Mouse (Mus musculus): ENCODE data around the gene Bcl2l11. TPM values are rescaled to one million over a fixed set of nuclear protein-coding genes. Genes with fewer than 3 reads are reported as not detected.

Gene Bcl2l11
- polyA plus RNA-seq, 1 experiment from 2014 or later, result 4.9 TPM

GRCm38 (mm10) chr2:128140183-128140582, 14.3 kb downstream of the Bcl2l11 start:
- no peaks in the 10 kb centered on the region for H3K9me3 ChIP-seq (replicated peaks)
- 72% methylated on average over 3 of the region's 3 CpGs for WGBS (ENCODE audit: insufficient replicate concordance)
- H3K9ac ChIP-seq, result no peak overlapping the region
- H3K4me3 ChIP-seq (replicated peaks), result no peak overlapping the region
- no peak for ATAC-seq (ENCODE audit: insufficient read depth)
- peaks cover 58% of the 10 kb centered on the region for H3K4me1 ChIP-seq (replicated peaks)
- H3K4me2 ChIP-seq, result no peak overlapping the region
- no peak overlapping the region for H3K27ac ChIP-seq (replicated peaks)
- no peaks in the 10 kb centered on the region for H3K27me3 ChIP-seq
- 0 out of 2 replicates have a peak, but pooled peaks cover 26% of the 10 kb centered on the region for H3K36me3 ChIP-seq (replicated peaks)

- Histone ChIP-seq H3K9ac (no peak overlapping the region), H3K27ac (replicated peaks) (peak overlapping the region; percentile 31), H3K9me3 (replicated peaks) (no peaks in the 10 kb centered on the region), H3K4me3 (replicated peaks) (no peak overlapping the region), H3K4me2 (no peak overlapping the region), H3K4me1 (replicated peaks) (peaks cover 59% of the 10 kb centered on the region), H3K27me3 (no peaks in the 10 kb centered on the region), H3K36me3 (replicated peaks) (peaks cover 37% of the 10 kb centered on the region)
- peak; percentile 83 for ATAC-seq (ENCODE audit: insufficient read depth)
Measured at GRCm38 (mm10) chr2:128143992-128144391, 18.2 kb downstream of the Bcl2l11 start.

DNA sequence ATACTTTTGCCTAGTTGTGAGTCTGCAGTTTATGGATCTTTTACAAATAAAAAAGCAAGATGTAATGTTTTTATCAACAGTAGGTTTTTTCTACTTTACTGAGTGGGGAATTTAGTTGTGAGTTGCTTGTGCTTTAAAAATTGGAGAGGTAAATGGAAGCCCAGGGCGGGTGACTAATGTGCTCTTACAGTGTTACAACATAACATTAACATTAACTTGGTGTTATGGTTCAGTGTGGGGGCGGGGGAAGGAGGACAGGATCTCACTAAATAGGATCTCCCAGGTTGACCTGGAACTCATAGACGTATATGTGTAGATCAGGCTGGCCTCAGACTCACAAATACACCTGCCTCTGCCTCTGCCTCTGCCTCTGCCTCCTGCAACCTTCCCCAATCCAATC, 19.6 kb downstream of the Bcl2l11 start:
- no peak overlapping the region for H3K4me3 ChIP-seq (replicated peaks)
- no peak overlapping the region for H3K4me2 ChIP-seq
- H3K27me3 ChIP-seq, result no peaks in the 10 kb centered on the region
- no peaks in the 10 kb centered on the region for H3K9me3 ChIP-seq (replicated peaks)
- H3K27ac ChIP-seq (replicated peaks), result no peak overlapping the region
- H3K4me1 ChIP-seq (replicated peaks), result peaks cover 49% of the 10 kb centered on the region
- peaks cover 34% of the 10 kb centered on the region for H3K36me3 ChIP-seq (replicated peaks)
- whole genome bisulfite sequencing (ENCODE audit: insufficient replicate concordance), result 49% methylated on average over 3 of the region's 3 CpGs
- H3K9ac ChIP-seq, result no peak overlapping the region
- ATAC-seq (ENCODE audit: insufficient read depth), result no peak

DNA sequence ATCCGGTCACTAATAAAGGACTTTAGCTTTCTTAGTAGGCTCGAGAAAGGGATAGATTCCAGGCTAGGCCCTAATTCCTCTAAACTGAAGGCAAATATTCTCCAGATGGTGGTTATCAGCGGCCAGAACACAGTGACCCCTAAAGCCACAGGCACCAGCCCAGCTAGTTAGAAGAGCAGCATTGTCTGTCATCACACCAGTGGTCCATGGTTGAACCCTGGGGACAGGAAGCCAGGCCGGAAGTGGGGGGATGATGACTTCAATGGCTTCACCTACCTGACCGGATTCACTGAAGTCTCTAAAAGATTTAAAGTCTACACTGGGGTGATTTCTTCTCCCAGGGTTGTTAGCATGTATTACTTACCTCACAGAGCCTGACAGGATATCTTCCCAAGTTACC, 23.8 kb downstream of the Bcl2l11 start:
- no peak for ATAC-seq (ENCODE audit: insufficient read depth)
- Histone ChIP-seq H3K4me2 (no peak overlapping the region), H3K9ac (no peak overlapping the region), H3K9me3 (replicated peaks) (no peaks in the 10 kb centered on the region), H3K4me3 (replicated peaks) (no peak overlapping the region), H3K27ac (replicated peaks) (no peak overlapping the region), H3K27me3 (no peaks in the 10 kb centered on the region), H3K4me1 (replicated peaks) (peaks cover 49% of the 10 kb centered on the region), H3K36me3 (replicated peaks) (peaks cover 34% of the 10 kb centered on the region)
- 83% methylated on average over 5 of the region's 5 CpGs for WGBS (ENCODE audit: insufficient replicate concordance)

GRCm38 (mm10) chr2:128152211-128152610, 26.4 kb downstream of the Bcl2l11 start:
- H3K27ac ChIP-seq (replicated peaks), result no peak overlapping the region
- no peak overlapping the region for H3K4me3 ChIP-seq (replicated peaks)
- H3K9ac ChIP-seq, result no peak overlapping the region
- H3K27me3 ChIP-seq, result no peaks in the 10 kb centered on the region
- H3K36me3 ChIP-seq (replicated peaks), result peaks cover 29% of the 10 kb centered on the region
- peaks cover 50% of the 10 kb centered on the region for H3K4me1 ChIP-seq (replicated peaks)
- no peak overlapping the region for H3K4me2 ChIP-seq
- 40% methylated on average over 9 of the region's 9 CpGs for WGBS (ENCODE audit: insufficient replicate concordance)
- ATAC-seq (ENCODE audit: insufficient read depth), result no peak
- H3K9me3 ChIP-seq (replicated peaks), result no peaks in the 10 kb centered on the region

- H3K9ac ChIP-seq, result no peak overlapping the region
- peaks cover 26% of the 10 kb centered on the region for H3K36me3 ChIP-seq (replicated peaks)
- H3K4me1 ChIP-seq (replicated peaks), result peaks cover 56% of the 10 kb centered on the region
- no peak overlapping the region; the same call in 1 of the 2 replicates for H3K4me2 ChIP-seq
- H3K9me3 ChIP-seq (replicated peaks), result no peaks in the 10 kb centered on the region
- ATAC-seq (ENCODE audit: insufficient read depth), result peak; percentile 26; the same call in 1 of the 2 replicates
- no peak overlapping the region for H3K4me3 ChIP-seq (replicated peaks)
- 51% methylated on average over 16 of the region's 16 CpGs for WGBS (ENCODE audit: insufficient replicate concordance)
- no peaks in the 10 kb centered on the region for H3K27me3 ChIP-seq
- H3K27ac ChIP-seq (replicated peaks), result peak overlapping the region; percentile 24; the same call in 1 of the 2 replicates
Measured at GRCm38 (mm10) chr2:128152845-128153550, 27.2 kb downstream of the Bcl2l11 start.

DNA sequence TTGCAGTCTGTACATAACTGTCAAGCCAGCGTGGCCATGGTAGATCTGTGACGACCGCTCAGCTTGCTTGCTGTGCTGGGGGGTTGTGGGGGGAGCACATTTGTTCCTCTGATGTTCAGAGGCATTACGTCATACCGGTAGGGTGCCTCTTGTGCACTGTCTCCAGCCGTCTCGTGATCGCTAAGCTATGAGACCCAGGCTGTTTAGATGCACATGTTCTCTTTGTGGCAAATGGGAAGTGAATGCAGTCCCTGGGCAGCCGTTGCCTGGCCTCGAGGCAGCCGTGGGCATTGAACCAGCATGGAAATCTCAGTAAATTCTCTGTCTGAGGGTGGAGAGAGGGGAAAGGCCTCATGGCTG, 27.7 kb downstream of the Bcl2l11 start:
- Histone ChIP-seq H3K27ac (replicated peaks) (no peak overlapping the region; the same call in 1 of the 2 replicates), H3K36me3 (replicated peaks) (peaks cover 25% of the 10 kb centered on the region), H3K4me1 (replicated peaks) (peaks cover 60% of the 10 kb centered on the region), H3K27me3 (no peaks in the 10 kb centered on the region), H3K4me3 (replicated peaks) (no peak overlapping the region), H3K4me2 (no peak overlapping the region; the same call in 1 of the 2 replicates), H3K9me3 (replicated peaks) (no peaks in the 10 kb centered on the region), H3K9ac (no peak overlapping the region)
- no peak for ATAC-seq (ENCODE audit: insufficient read depth)
- WGBS (ENCODE audit: insufficient replicate concordance), result 50% methylated on average over 11 of the region's 11 CpGs

DNA sequence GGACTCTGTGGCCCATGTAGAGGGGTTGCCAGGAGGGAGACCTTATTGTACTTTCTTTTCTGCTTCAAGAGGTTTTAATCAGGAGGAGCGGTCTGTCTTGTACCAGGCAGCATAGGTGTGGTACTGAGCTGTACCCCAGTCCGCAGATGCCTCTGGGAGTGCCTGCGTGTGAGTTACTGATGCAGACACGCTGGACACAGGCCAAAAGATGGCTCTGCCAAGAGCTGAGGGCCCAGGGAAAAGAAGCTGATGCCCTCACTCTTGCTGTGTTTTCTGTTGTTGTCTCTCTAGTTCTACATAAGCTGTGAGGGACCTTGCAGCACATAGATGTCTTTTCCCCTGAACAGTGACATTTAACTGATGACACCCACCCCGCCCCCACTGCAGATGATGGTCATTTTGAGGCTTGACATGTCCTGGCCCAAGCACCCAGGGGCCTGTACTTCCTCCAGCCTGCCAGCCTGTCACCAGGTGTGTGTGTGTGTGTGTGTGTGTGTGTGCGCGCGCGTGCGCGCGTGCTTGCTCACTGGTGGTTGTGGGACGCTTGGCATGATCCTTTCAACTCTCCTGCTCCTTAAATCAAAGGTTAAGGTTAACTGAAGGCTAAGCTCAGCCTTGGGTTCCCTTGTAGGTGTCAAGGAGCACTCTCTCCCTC, 29.7 kb downstream of the Bcl2l11 start:
- H3K27me3 ChIP-seq, result no peaks in the 10 kb centered on the region
- ATAC-seq (ENCODE audit: insufficient read depth), result no peak
- 83% methylated on average over 13 of the region's 13 CpGs for WGBS (ENCODE audit: insufficient replicate concordance)
- H3K4me3 ChIP-seq (replicated peaks), result no peak overlapping the region
- peaks cover 30% of the 10 kb centered on the region for H3K36me3 ChIP-seq (replicated peaks)
- peaks cover 64% of the 10 kb centered on the region for H3K4me1 ChIP-seq (replicated peaks)
- H3K9ac ChIP-seq, result no peak overlapping the region
- peak overlapping the region; percentile 29; the same call in 1 of the 2 replicates for H3K27ac ChIP-seq (replicated peaks)
- H3K4me2 ChIP-seq, result no peak overlapping the region
- no peaks in the 10 kb centered on the region for H3K9me3 ChIP-seq (replicated peaks)

GRCm38 (mm10) chr2:128156067-128156462, 30.2 kb downstream of the Bcl2l11 start:
- Histone ChIP-seq H3K27me3 (no peaks in the 10 kb centered on the region), H3K4me3 (replicated peaks) (no peak overlapping the region), H3K4me2 (peak overlapping the region; percentile 42), H3K36me3 (replicated peaks) (peaks cover 25% of the 10 kb centered on the region), H3K9me3 (replicated peaks) (no peaks in the 10 kb centered on the region), H3K27ac (replicated peaks) (peak overlapping the region; percentile 29; the same call in 1 of the 2 replicates), H3K9ac (no peak overlapping the region), H3K4me1 (replicated peaks) (peaks cover 64% of the 10 kb centered on the region)
- no peak for ATAC-seq (ENCODE audit: insufficient read depth)
- WGBS (ENCODE audit: insufficient replicate concordance), result 67% methylated on average over 5 of the region's 5 CpGs

- peaks cover 58% of the 10 kb centered on the region for H3K4me1 ChIP-seq (replicated peaks)
- no peak overlapping the region for H3K9ac ChIP-seq
- peaks cover 22% of the 10 kb centered on the region for H3K36me3 ChIP-seq (replicated peaks)
- H3K4me3 ChIP-seq (replicated peaks), result no peak overlapping the region
- no peaks in the 10 kb centered on the region for H3K27me3 ChIP-seq
- peak overlapping the region; percentile 42 for H3K4me2 ChIP-seq
- no peaks in the 10 kb centered on the region for H3K9me3 ChIP-seq (replicated peaks)
- ATAC-seq (ENCODE audit: insufficient read depth), result peak; percentile 79
- H3K27ac ChIP-seq (replicated peaks), result peak overlapping the region; percentile 38
- WGBS (ENCODE audit: insufficient replicate concordance), result 24% methylated on average over 12 of the region's 12 CpGs
Measured at GRCm38 (mm10) chr2:128156557-128157412, 30.9 kb downstream of the Bcl2l11 start.
